Mouse (Mus musculus) midbrain, embryonic 14.5 days (tissue): ENCODE data around the gene Bbs4. TPM values are rescaled to one million over a fixed set of nuclear protein-coding genes. Genes with fewer than 3 reads are reported as not detected.

Experiments used
- ATAC-seq: fragments of 200-750 bp; cut with Nextera tagmentation; 2 replicates; pipeline ENCODE4 v1.8.0; 2017; ENCODE audit warnings: moderate number of reproducible peaks, moderate library complexity; ENCODE audit not compliant: low FRiP score, low TSS enrichment
- DNase-seq: peaks from one replicate; pipeline ENCODE4 v3.0.0-alpha.2; 2015
- H3K27ac ChIP-seq: fragments of 300-500 bp; sonication (generic); replicated peaks from 2 replicates; pipeline ENCODE4 v1.5.1; 2014; ENCODE audit warnings: mild to moderate bottlenecking, low read depth, low read length, moderate library complexity
- H3K27me3 ChIP-seq: fragments of 300-500 bp; sonication (generic); 2 replicates; pipeline ENCODE4 v1.6.1; 2014; ENCODE audit warnings: low read length, control low read depth, mixed read lengths; ENCODE audit not compliant: control insufficient read depth, insufficient read depth
- H3K36me3 ChIP-seq: fragments of 300-500 bp; sonication (generic); 2 replicates; pipeline ENCODE4 v1.6.1; 2014; ENCODE audit warnings: low read length, control low read depth; ENCODE audit not compliant: control insufficient read depth, insufficient read depth
- H3K4me1 ChIP-seq: fragments of 300-500 bp; sonication (generic); 2 replicates; pipeline ENCODE4 v1.6.1; 2014; ENCODE audit warnings: mild to moderate bottlenecking, antibody characterized with exemption, low read length, control low read depth; ENCODE audit not compliant: control insufficient read depth, insufficient read depth
- H3K4me2 ChIP-seq: fragments of 300-500 bp; sonication (generic); 2 replicates; pipeline ENCODE4 v1.6.1; 2014; ENCODE audit warnings: mild to moderate bottlenecking, low read length, moderate library complexity
- H3K4me3 ChIP-seq: fragments of 300-500 bp; sonication (generic); replicated peaks from 2 replicates; pipeline ENCODE4 v1.5.1; 2014; ENCODE audit warnings: low read depth, low read length
- H3K9ac ChIP-seq: fragments of 300-500 bp; sonication (generic); replicated peaks from 2 replicates; pipeline ENCODE4 v1.6.1; 2014; ENCODE audit warnings: mild to moderate bottlenecking, low read length, moderate library complexity
- H3K9me3 ChIP-seq: fragments of 300-500 bp; sonication (generic); 2 replicates; pipeline ENCODE4 v1.6.1; 2016; ENCODE audit warnings: low read length, control low read depth, mixed read lengths; ENCODE audit not compliant: control insufficient read depth
- WGBS: fragments of 180-500 bp; shearing (Covaris S2); extraction: QIAGEN DNeasy Blood & Tissue Kit; methylation state at CpG from one replicate; pipeline ENCODE4 v1.1.7; 2014; 5-methylcytosine and 5-hydroxymethylcytosine counted together
- polyA plus RNA-seq: library from polyadenylated mRNA; unstranded; fragments of >200 nt; fragmentation: Nextera tagmentation; extraction: Ambion mirVana; gene quantifications from 2 replicates; pipeline ENCODE4 v1.2.1, GENCODE M21; 2014

Bbs4 gene
- polyA plus RNA-seq, 1 experiment from 2014 or later = 53.2 TPM

DNA sequence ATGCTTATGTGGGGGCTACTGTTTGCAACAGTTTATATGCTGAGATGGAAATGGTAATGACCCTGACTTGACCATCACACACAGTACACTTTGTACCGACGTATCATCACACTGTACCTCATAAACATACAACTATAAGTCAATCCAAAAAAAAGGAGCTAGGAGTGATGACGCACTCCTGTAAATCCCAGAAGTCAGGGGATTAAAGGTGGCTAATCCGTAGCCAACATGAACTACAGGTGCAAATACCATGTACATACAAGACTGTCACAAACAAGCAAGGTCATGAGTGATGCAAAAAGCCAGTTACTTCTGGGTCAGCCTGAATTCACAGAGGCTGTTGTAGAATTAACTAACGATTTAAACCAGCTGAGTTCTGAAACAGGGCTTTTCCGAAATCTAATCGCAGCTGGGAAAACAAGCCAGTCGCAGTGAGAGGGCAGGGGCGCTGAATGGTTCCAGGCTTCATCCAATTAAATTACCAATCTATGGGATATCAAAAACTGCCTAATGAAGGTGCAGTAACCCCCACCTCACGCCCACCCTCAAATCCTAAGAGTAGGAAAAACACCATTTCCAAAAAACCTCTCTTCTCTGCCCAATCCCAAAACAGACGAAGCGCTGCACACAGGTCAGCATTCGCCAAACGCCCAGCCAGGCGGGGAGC lies 589 bp downstream of the Bbs4 start:
- ATAC-seq (no peak), DNase-seq (peak; percentile 42)
- Histone ChIP-seq H3K9me3 (no peaks in the 10 kb centered on the region), H3K9ac (peak overlapping the region; percentile 80), H3K36me3 (no peaks in the 10 kb centered on the region), H3K27me3 (no peaks in the 10 kb centered on the region), H3K4me3 (peak overlapping the region; percentile 78), H3K27ac (peak overlapping the region; percentile 88), H3K4me2 (peak overlapping the region; percentile 71), H3K4me1 (peaks cover 9% of the 10 kb centered on the region)
- 8% methylated on average over 15 of the region's 15 CpGs for WGBS

DNA sequence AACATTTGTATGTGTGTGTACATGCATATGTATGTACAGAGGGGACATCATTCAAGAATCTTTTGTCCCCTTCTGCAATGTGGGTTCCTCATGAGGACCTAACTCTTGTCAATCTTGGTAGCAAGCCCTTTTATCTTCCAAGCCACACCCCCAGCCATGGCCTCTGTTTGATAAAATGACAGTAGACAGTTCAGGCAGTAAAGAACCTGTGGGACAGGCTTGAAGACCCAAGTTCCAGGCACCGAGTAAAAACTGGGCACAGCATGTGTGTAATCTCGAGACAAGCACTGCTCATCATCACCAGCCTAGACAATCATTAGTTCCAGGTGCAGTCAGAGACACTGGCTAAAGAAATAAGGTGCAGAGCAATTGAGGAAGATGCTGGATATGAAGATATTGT lies 7.1 kb downstream of the Bbs4 start:
- Histone ChIP-seq H3K27ac (no peak overlapping the region), H3K4me1 (no peaks in the 10 kb centered on the region), H3K9me3 (no peaks in the 10 kb centered on the region), H3K9ac (no peak overlapping the region), H3K27me3 (no peaks in the 10 kb centered on the region), H3K4me2 (no peak overlapping the region), H3K36me3 (peaks cover 25% of the 10 kb centered on the region), H3K4me3 (no peak overlapping the region)
- no peak for DNase-seq
- no peak for ATAC-seq
- WGBS = 76% methylated on average over 2 of the region's 2 CpGs

DNA sequence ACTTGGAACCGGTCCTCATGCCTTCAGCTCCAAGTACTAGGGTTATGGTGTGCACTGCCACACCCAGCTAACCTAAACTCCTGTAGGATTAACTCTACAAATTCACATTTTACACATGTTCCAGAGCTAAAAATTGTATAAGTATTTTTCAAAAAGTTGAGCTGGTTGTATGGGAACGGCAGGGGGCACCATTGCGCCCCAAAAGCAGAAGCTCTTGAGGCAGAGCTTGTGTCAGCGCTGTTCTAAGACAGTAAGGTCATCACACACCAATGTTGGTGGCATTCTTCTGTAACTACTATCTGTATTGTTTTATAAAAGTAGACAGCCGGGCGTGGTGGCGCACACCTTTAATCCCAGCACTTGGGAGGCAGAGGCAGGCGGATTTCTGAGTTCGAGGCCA lies 13.3 kb downstream of the Bbs4 start:
- no peak overlapping the region for H3K4me3 ChIP-seq
- no peak overlapping the region for H3K4me2 ChIP-seq
- H3K27me3 ChIP-seq = no peaks in the 10 kb centered on the region
- H3K9me3 ChIP-seq = no peaks in the 10 kb centered on the region
- peaks cover 64% of the 10 kb centered on the region for H3K36me3 ChIP-seq
- no peak overlapping the region for H3K9ac ChIP-seq
- no peaks in the 10 kb centered on the region for H3K4me1 ChIP-seq
- 88% methylated on average over 9 of the region's 9 CpGs for WGBS
- ATAC-seq = no peak
- DNase-seq = peak; percentile 44
- H3K27ac ChIP-seq = no peak overlapping the region

DNA sequence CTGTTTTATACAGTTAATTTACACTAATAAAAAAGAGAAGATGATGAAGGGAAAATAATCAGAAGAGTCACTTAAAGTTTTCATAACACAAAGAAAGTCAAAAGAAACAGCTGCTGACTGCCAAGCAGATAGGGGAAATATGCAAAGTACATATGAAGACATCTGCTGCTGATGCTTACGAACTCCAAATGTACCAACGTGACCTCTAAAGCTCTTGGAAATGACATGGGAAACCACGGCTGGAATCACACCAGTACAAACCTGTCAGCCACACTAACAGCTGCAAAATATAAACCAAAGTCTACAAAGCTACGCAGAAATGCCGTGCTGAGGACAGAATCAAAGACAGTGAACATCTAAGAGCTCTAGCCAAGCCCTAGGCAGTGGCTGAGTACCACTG lies 14.2 kb downstream of the Bbs4 start:
- H3K9me3 ChIP-seq = no peaks in the 10 kb centered on the region
- H3K4me3 ChIP-seq = no peak overlapping the region
- H3K4me2 ChIP-seq = no peak overlapping the region
- no peak for ATAC-seq
- H3K9ac ChIP-seq = no peak overlapping the region
- no peaks in the 10 kb centered on the region for H3K4me1 ChIP-seq
- no peak overlapping the region for H3K27ac ChIP-seq
- no peak for DNase-seq
- H3K36me3 ChIP-seq = peaks cover 68% of the 10 kb centered on the region
- no peaks in the 10 kb centered on the region for H3K27me3 ChIP-seq
- WGBS = 88% methylated on average over 5 of the region's 5 CpGs

DNA sequence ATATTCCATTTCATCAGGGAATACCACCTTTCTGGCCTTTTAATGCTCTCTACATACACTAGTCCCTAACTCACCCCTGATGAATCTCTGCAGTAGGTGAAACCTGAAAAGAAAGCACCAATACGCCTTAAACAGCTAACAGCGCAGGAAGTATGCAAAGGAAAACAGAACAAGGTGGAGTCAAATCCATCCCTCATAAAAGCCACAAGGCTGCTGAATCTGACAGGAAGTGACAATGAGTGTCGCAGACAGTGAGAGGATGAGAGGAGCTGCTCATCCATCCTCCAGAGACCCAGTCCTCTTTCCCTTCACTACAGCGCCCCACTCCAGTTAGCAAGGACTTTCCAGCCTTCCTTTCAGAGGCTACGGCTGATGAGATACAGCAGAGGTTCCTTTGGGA lies 14.9 kb downstream of the Bbs4 start:
- Histone ChIP-seq H3K27ac (no peak overlapping the region), H3K9ac (no peak overlapping the region), H3K9me3 (no peaks in the 10 kb centered on the region), H3K4me1 (no peaks in the 10 kb centered on the region), H3K27me3 (no peaks in the 10 kb centered on the region), H3K4me2 (no peak overlapping the region), H3K36me3 (peaks cover 63% of the 10 kb centered on the region), H3K4me3 (no peak overlapping the region)
- WGBS = 70% methylated on average over 5 of the region's 5 CpGs
- ATAC-seq (no peak), DNase-seq (peak; percentile 12)

DNA sequence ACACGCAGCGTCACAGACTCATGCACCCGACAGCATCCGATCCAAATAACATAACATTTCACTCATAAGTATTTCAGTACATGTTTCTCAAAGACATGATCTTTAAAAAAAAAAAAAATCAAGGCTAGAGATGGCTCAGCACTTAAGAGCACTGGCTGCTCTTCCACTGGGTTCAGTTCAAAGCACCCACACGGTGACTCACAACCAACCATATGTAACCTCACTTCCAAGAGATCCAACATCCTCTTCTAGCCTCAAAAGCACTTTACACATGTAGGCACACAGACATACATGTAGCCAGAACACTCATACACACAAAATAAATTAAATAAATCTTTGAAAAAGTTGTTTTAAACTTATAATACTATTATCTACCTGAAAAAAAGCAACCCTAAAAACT lies 15.4 kb downstream of the Bbs4 start:
- H3K4me3 ChIP-seq = no peak overlapping the region
- H3K9me3 ChIP-seq = no peaks in the 10 kb centered on the region
- no peak overlapping the region for H3K4me2 ChIP-seq
- 97% methylated on average over 5 of the region's 5 CpGs for WGBS
- no peaks in the 10 kb centered on the region for H3K27me3 ChIP-seq
- ATAC-seq = no peak
- H3K36me3 ChIP-seq = peaks cover 64% of the 10 kb centered on the region
- no peak overlapping the region for H3K9ac ChIP-seq
- H3K27ac ChIP-seq = no peak overlapping the region
- H3K4me1 ChIP-seq = no peaks in the 10 kb centered on the region
- no peak for DNase-seq

DNA sequence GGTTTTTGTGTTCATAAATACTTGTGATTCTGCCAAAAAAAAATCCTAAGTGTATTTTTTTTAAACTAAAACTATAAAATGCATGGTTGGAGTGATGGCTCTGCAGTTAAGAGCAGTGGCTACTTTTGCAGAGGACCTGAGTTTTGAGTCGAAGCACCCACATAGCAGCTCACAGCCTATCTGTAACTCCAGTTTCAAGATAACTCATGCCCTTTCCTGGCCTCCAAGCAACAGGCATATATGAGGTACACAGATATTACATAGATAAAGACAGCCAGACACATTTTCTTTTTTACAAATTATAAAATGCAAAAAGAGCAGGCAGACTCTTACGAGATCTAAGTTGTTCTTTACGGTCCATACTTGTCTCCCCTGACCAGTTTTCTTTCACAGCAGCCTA lies 16.8 kb downstream of the Bbs4 start:
- Histone ChIP-seq H3K4me2 (no peak overlapping the region), H3K9ac (no peak overlapping the region), H3K4me3 (no peak overlapping the region), H3K4me1 (no peaks in the 10 kb centered on the region), H3K9me3 (no peaks in the 10 kb centered on the region), H3K27ac (no peak overlapping the region), H3K36me3 (peaks cover 63% of the 10 kb centered on the region), H3K27me3 (no peaks in the 10 kb centered on the region)
- DNase-seq = no peak
- WGBS = 94% methylated on average over 3 of the region's 3 CpGs
- ATAC-seq = no peak

DNA sequence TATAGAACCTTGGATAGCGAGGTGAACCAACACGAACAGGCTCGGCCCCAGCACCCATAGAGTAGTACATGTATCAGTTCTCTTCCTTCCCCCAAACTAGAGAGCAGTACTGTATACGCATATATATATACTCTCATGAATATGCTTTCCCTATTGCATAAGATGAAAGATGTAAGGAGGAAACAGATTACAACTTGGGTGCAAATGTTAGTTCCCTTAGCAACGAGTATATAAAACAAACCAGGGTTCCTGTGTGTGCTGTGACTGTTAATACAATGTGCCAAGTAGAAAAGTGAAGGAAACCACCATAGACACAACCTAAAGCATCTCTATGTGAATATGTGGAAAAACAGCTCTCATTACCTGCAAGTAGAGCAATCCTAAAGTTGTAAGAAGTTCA lies 23.3 kb downstream of the Bbs4 start:
- Histone ChIP-seq H3K4me3 (no peak overlapping the region), H3K9me3 (no peaks in the 10 kb centered on the region), H3K9ac (no peak overlapping the region), H3K27ac (no peak overlapping the region), H3K4me2 (no peak overlapping the region), H3K27me3 (no peaks in the 10 kb centered on the region), H3K36me3 (peaks cover 72% of the 10 kb centered on the region), H3K4me1 (no peaks in the 10 kb centered on the region)
- DNase-seq = no peak
- 95% methylated on average over 5 of the region's 5 CpGs for WGBS
- ATAC-seq = no peak

DNA sequence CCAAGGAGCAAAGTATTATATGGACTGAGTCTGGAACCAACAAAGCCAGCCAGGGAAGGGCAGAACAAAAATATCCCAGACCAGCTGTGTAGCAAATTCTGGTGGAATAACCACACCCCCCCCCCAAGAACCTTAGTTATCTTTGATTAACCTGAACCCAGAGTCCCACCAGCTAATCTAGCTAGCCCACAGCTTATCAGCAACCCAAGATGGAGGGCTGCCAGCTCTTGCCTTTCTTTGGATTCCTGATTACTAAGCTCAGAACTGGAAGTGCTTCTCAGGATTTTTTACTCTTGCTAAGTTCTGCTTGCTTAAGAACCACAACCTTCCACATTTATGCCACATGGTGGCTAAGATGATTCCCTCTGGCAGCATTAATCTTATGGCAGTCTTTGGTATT lies 29.0 kb downstream of the Bbs4 start:
- Histone ChIP-seq H3K9ac (no peak overlapping the region), H3K36me3 (peaks cover 81% of the 10 kb centered on the region), H3K4me3 (no peak overlapping the region), H3K27ac (no peak overlapping the region), H3K9me3 (no peaks in the 10 kb centered on the region), H3K4me2 (no peak overlapping the region), H3K27me3 (no peaks in the 10 kb centered on the region), H3K4me1 (no peaks in the 10 kb centered on the region)
- ATAC-seq (no peak), DNase-seq (no peak)
